Mouse (Mus musculus) E14TG2a.4 (cell line): Measurements from ENCODE around the gene Lrsam1.

Source experiments
- H3K27me3 ChIP-seq: 2 replicates; pipeline ENCODE4 v1.6.1; 2014; ENCODE audit warnings: low read length, control low read depth; ENCODE audit not compliant: insufficient read depth
- H3K36me3 ChIP-seq: 2 replicates; pipeline ENCODE4 v1.6.1; 2014; ENCODE audit warnings: low read length, control low read depth; ENCODE audit not compliant: insufficient read depth
- H3K4me1 ChIP-seq: replicated peaks from 2 replicates; pipeline ENCODE4 v1.6.1; 2014; ENCODE audit warnings: low read depth, low read length, control low read depth
- H3K4me3 ChIP-seq: replicated peaks from 2 replicates; pipeline ENCODE4 v1.5.1; 2014; ENCODE audit warnings: mild to moderate bottlenecking, low read length
- H3K9me3 ChIP-seq: 2 replicates; pipeline ENCODE4 v1.6.1; 2014; ENCODE audit warnings: low read length, control low read depth
- CTCF ChIP-seq: conservative IDR thresholded peaks from 2 replicates; pipeline ENCODE4 v1.5.1; 2014; ENCODE audit warnings: low read length
- NANOG ChIP-seq: IDR thresholded peaks from 2 replicates; pipeline ENCODE4 v1.6.1; 2014; ENCODE audit warnings: borderline replicate concordance, low read length, mixed read lengths
- POU5F1 ChIP-seq: IDR thresholded peaks from 2 replicates; pipeline ENCODE4 v1.6.1; 2014; ENCODE audit warnings: low read length, borderline replicate concordance

The Lrsam1 gene

GRCm38 (mm10) chr2:32912210-32912804, 49.1 kb downstream of the Lrsam1 start:
- H3K36me3 ChIP-seq: peaks cover 74% of the 10 kb centered on the region
- H3K27me3 ChIP-seq: no peaks in the 10 kb centered on the region
- TF ChIP-seq NANOG (no peak), POU5F1 (no peak), CTCF (peak; percentile 100)
- H3K4me1 ChIP-seq: peaks cover 96% of the 10 kb centered on the region
- H3K4me3 ChIP-seq: no peak overlapping the region
- no peaks in the 10 kb centered on the region for H3K9me3 ChIP-seq

GRCm38 (mm10) chr2:32911639-32912182, 49.7 kb downstream of the Lrsam1 start:
- TF ChIP-seq POU5F1 (no peak), NANOG (no peak), CTCF (no peak)
- Histone ChIP-seq H3K27me3 (no peaks in the 10 kb centered on the region), H3K4me3 (peak overlapping the region; percentile 17; the same call in 1 of the 2 replicates), H3K4me1 (peaks cover 96% of the 10 kb centered on the region), H3K36me3 (peaks cover 69% of the 10 kb centered on the region), H3K9me3 (no peaks in the 10 kb centered on the region)

- peaks cover 97% of the 10 kb centered on the region for H3K4me1 ChIP-seq
- no peak for TF ChIP-seq CTCF
- no peak for TF ChIP-seq NANOG
- no peak for TF ChIP-seq POU5F1
- H3K36me3 ChIP-seq: peaks cover 69% of the 10 kb centered on the region
- no peaks in the 10 kb centered on the region for H3K9me3 ChIP-seq
- H3K27me3 ChIP-seq: no peaks in the 10 kb centered on the region
- peak overlapping the region; percentile 48 for H3K4me3 ChIP-seq
These were observed 52.6 kb downstream of the Lrsam1 start for GRCm38 (mm10) chr2:32908796-32909195.

GRCm38 (mm10) chr2:32908272-32908671, 53.1 kb downstream of the Lrsam1 start:
- peaks cover 97% of the 10 kb centered on the region for H3K4me1 ChIP-seq
- H3K4me3 ChIP-seq: peak overlapping the region; percentile 48
- peaks cover 70% of the 10 kb centered on the region for H3K36me3 ChIP-seq
- H3K27me3 ChIP-seq: no peaks in the 10 kb centered on the region
- H3K9me3 ChIP-seq: no peaks in the 10 kb centered on the region
- TF ChIP-seq NANOG (no peak), CTCF (no peak), POU5F1 (no peak)

GRCm38 (mm10) chr2:32907442-32907841, 54.0 kb downstream of the Lrsam1 start:
- peaks cover 95% of the 10 kb centered on the region for H3K4me1 ChIP-seq
- H3K27me3 ChIP-seq: no peaks in the 10 kb centered on the region
- H3K36me3 ChIP-seq: peaks cover 65% of the 10 kb centered on the region

GRCm38 (mm10) chr2:32905297-32905696, 56.1 kb downstream of the Lrsam1 start:
- Histone ChIP-seq H3K36me3 (peaks cover 60% of the 10 kb centered on the region), H3K27me3 (no peaks in the 10 kb centered on the region), H3K9me3 (no peaks in the 10 kb centered on the region), H3K4me1 (peaks cover 95% of the 10 kb centered on the region), H3K4me3 (no peak overlapping the region)
- TF ChIP-seq NANOG (no peak), CTCF (no peak), POU5F1 (no peak)

More at GRCm38 (mm10) chr2:32907442-32907841, 54.0 kb downstream of the Lrsam1 start:
- TF ChIP-seq POU5F1: no peak
- no peaks in the 10 kb centered on the region for H3K9me3 ChIP-seq
- H3K4me3 ChIP-seq: peak overlapping the region; percentile 48

GRCm38 (mm10) chr2:32904637-32905036, 56.8 kb downstream of the Lrsam1 start:
- Histone ChIP-seq H3K4me3 (no peak overlapping the region), H3K4me1 (peaks cover 95% of the 10 kb centered on the region)

GRCm38 (mm10) chr2:32903470-32903869, 57.9 kb downstream of the Lrsam1 start:
- Histone ChIP-seq H3K9me3 (no peaks in the 10 kb centered on the region), H3K36me3 (peaks cover 66% of the 10 kb centered on the region), H3K27me3 (no peaks in the 10 kb centered on the region), H3K4me1 (peaks cover 95% of the 10 kb centered on the region), H3K4me3 (no peak overlapping the region)
- TF ChIP-seq NANOG: no peak
- no peak for TF ChIP-seq POU5F1
- TF ChIP-seq CTCF: no peak

More at GRCm38 (mm10) chr2:32904637-32905036, 56.8 kb downstream of the Lrsam1 start:
- TF ChIP-seq NANOG (no peak), CTCF (no peak), POU5F1 (no peak)
- Histone ChIP-seq H3K27me3 (no peaks in the 10 kb centered on the region), H3K9me3 (no peaks in the 10 kb centered on the region), H3K36me3 (peaks cover 60% of the 10 kb centered on the region)
